Mouse (Mus musculus): ENCODE results near the gene Dusp1. TPM values are rescaled to one million over a fixed set of nuclear protein-coding genes. Genes with fewer than 3 reads are reported as not detected.
A peak's percentile ranks its signal among the peaks of the same experiment; 100 is the strongest.

Dusp1 gene
- polyA plus RNA-seq, 1 experiment from 2014 or later: 27.7 TPM

- Histone ChIP-seq H3K9me3 (ENCODE audit: control insufficient read depth, low read length) (no peaks in the 10 kb centered on the region), H3K4me3 (ENCODE audit: low read depth, low read length) (peak overlapping the region; percentile 77), H3K27me3 (ENCODE audit: control insufficient read depth, insufficient read depth, low read length) (no peaks in the 10 kb centered on the region), H3K9ac (ENCODE audit: low read length) (peak overlapping the region; percentile 94), H3K27ac (replicated peaks) (peak overlapping the region; percentile 99), H3K36me3 (ENCODE audit: control insufficient read depth, insufficient read depth, low read length) (peaks cover 3% of the 10 kb centered on the region; the same call in 1 of the 2 replicates), H3K4me1 (replicated peaks; ENCODE audit: control insufficient read depth, insufficient read depth) (peaks cover 11% of the 10 kb centered on the region), H3K4me2 (replicated peaks; ENCODE audit: low read depth) (peak overlapping the region; percentile 60)
- DNase-seq (ENCODE audit: low spot score): peak; percentile 43
- no peak for TF ChIP-seq EP300 (optimal IDR thresholded peaks at IDR 0.05)
- TF ChIP-seq CTCF (IDR thresholded peaks at IDR 0.05; ENCODE audit: low read depth): no peak
- 14% methylated on average over 24 of the region's 24 CpGs for WGBS
- no peak for ATAC-seq (ENCODE audit: low FRiP score, low TSS enrichment)
These were observed 54.7 kb downstream of the Dusp1 start for GRCm38 (mm10) chr17:26506997-26507871.

GRCm38 (mm10) chr17:26506031-26506641 is 55.8 kb downstream of the Dusp1 start:
- Histone ChIP-seq H3K9me3 (ENCODE audit: control insufficient read depth, low read length) (no peaks in the 10 kb centered on the region), H3K9ac (ENCODE audit: low read length) (peak overlapping the region; percentile 94), H3K4me2 (replicated peaks; ENCODE audit: low read depth) (peak overlapping the region; percentile 60), H3K27me3 (ENCODE audit: control insufficient read depth, insufficient read depth, low read length) (no peaks in the 10 kb centered on the region), H3K36me3 (ENCODE audit: control insufficient read depth, insufficient read depth, low read length) (peaks cover 3% of the 10 kb centered on the region; the same call in 1 of the 2 replicates), H3K4me3 (ENCODE audit: low read depth, low read length) (peak overlapping the region; percentile 77), H3K27ac (replicated peaks) (peak overlapping the region; percentile 35), H3K4me1 (replicated peaks; ENCODE audit: control insufficient read depth, insufficient read depth) (peaks cover 9% of the 10 kb centered on the region)
- DNase-seq (ENCODE audit: low spot score): no peak
- WGBS: 64% methylated on average over 14 of the region's 14 CpGs
- ATAC-seq (ENCODE audit: low FRiP score, low TSS enrichment): no peak
- TF ChIP-seq EP300 (optimal IDR thresholded peaks at IDR 0.05): no peak

- H3K4me1 ChIP-seq (replicated peaks; ENCODE audit: control insufficient read depth, insufficient read depth): peaks cover 9% of the 10 kb centered on the region
- no peaks in the 10 kb centered on the region for H3K27me3 ChIP-seq (ENCODE audit: control insufficient read depth, insufficient read depth, low read length)
- H3K9me3 ChIP-seq (ENCODE audit: control insufficient read depth, low read length): no peaks in the 10 kb centered on the region
- no peak overlapping the region for H3K4me3 ChIP-seq (ENCODE audit: low read depth, low read length)
- H3K9ac ChIP-seq (ENCODE audit: low read length): peak overlapping the region; percentile 38; the same call in 1 of the 2 replicates
- WGBS: 60% methylated on average over 3 of the region's 3 CpGs
- TF ChIP-seq EP300 (optimal IDR thresholded peaks at IDR 0.05): no peak
- no peak for TF ChIP-seq CTCF (IDR thresholded peaks at IDR 0.05; ENCODE audit: low read depth)
- peaks cover 3% of the 10 kb centered on the region; the same call in 1 of the 2 replicates for H3K36me3 ChIP-seq (ENCODE audit: control insufficient read depth, insufficient read depth, low read length)
- DNase-seq (ENCODE audit: low spot score) (no peak), ATAC-seq (ENCODE audit: low FRiP score, low TSS enrichment) (no peak)
- peak overlapping the region; percentile 60; the same call in 1 of the 2 replicates for H3K4me2 ChIP-seq (replicated peaks; ENCODE audit: low read depth)
- peak overlapping the region; percentile 35; the same call in 1 of the 2 replicates for H3K27ac ChIP-seq (replicated peaks)
These were observed 56.7 kb downstream of the Dusp1 start for GRCm38 (mm10) chr17:26505181-26505581.

GRCm38 (mm10) chr17:26503981-26504671 is 57.8 kb downstream of the Dusp1 start:
- peaks cover 3% of the 10 kb centered on the region; the same call in 1 of the 2 replicates for H3K36me3 ChIP-seq (ENCODE audit: control insufficient read depth, insufficient read depth, low read length)
- DNase-seq (ENCODE audit: low spot score) (peak; percentile 40), ATAC-seq (ENCODE audit: low FRiP score, low TSS enrichment) (no peak)
- peak; percentile 36 for TF ChIP-seq EP300 (optimal IDR thresholded peaks at IDR 0.05)
- TF ChIP-seq CTCF (IDR thresholded peaks at IDR 0.05; ENCODE audit: low read depth): no peak
- H3K9ac ChIP-seq (ENCODE audit: low read length): peak overlapping the region; percentile 53; the same call in 1 of the 2 replicates
- H3K4me3 ChIP-seq (ENCODE audit: low read depth, low read length): 0 out of 2 replicates have a peak overlapping the region, but pooled peaks have one; percentile 15
- 24% methylated on average over 11 of the region's 11 CpGs for WGBS
- no peaks in the 10 kb centered on the region for H3K9me3 ChIP-seq (ENCODE audit: control insufficient read depth, low read length)
- H3K27ac ChIP-seq (replicated peaks): peak overlapping the region; percentile 77
- peaks cover 9% of the 10 kb centered on the region for H3K4me1 ChIP-seq (replicated peaks; ENCODE audit: control insufficient read depth, insufficient read depth)
- peak overlapping the region; percentile 47 for H3K4me2 ChIP-seq (replicated peaks; ENCODE audit: low read depth)
- H3K27me3 ChIP-seq (ENCODE audit: control insufficient read depth, insufficient read depth, low read length): no peaks in the 10 kb centered on the region

GRCm38 (mm10) chr17:26502808-26503671 is 58.9 kb downstream of the Dusp1 start:
- Histone ChIP-seq H3K9me3 (ENCODE audit: control insufficient read depth, low read length) (no peaks in the 10 kb centered on the region), H3K36me3 (ENCODE audit: control insufficient read depth, insufficient read depth, low read length) (peaks cover 3% of the 10 kb centered on the region; the same call in 1 of the 2 replicates), H3K4me3 (ENCODE audit: low read depth, low read length) (peak overlapping the region; percentile 15; the same call in 1 of the 2 replicates), H3K9ac (ENCODE audit: low read length) (peak overlapping the region; percentile 53), H3K4me2 (replicated peaks; ENCODE audit: low read depth) (peak overlapping the region; percentile 47), H3K27me3 (ENCODE audit: control insufficient read depth, insufficient read depth, low read length) (no peaks in the 10 kb centered on the region), H3K27ac (replicated peaks) (peak overlapping the region; percentile 77), H3K4me1 (replicated peaks; ENCODE audit: control insufficient read depth, insufficient read depth) (peaks cover 9% of the 10 kb centered on the region)
- ATAC-seq (ENCODE audit: low FRiP score, low TSS enrichment) (peak; percentile 67), DNase-seq (ENCODE audit: low spot score) (peak; percentile 78)
- WGBS: 6% methylated on average over 20 of the region's 20 CpGs
- TF ChIP-seq CTCF (IDR thresholded peaks at IDR 0.05; ENCODE audit: low read depth) (peak; percentile 42; the same call in 1 of the 2 replicates), EP300 (optimal IDR thresholded peaks at IDR 0.05) (no peak)

Data from stomach, postnatal 0 days (tissue).